Mouse (Mus musculus): ENCODE measurements around the gene Cox6a1.

DNA sequence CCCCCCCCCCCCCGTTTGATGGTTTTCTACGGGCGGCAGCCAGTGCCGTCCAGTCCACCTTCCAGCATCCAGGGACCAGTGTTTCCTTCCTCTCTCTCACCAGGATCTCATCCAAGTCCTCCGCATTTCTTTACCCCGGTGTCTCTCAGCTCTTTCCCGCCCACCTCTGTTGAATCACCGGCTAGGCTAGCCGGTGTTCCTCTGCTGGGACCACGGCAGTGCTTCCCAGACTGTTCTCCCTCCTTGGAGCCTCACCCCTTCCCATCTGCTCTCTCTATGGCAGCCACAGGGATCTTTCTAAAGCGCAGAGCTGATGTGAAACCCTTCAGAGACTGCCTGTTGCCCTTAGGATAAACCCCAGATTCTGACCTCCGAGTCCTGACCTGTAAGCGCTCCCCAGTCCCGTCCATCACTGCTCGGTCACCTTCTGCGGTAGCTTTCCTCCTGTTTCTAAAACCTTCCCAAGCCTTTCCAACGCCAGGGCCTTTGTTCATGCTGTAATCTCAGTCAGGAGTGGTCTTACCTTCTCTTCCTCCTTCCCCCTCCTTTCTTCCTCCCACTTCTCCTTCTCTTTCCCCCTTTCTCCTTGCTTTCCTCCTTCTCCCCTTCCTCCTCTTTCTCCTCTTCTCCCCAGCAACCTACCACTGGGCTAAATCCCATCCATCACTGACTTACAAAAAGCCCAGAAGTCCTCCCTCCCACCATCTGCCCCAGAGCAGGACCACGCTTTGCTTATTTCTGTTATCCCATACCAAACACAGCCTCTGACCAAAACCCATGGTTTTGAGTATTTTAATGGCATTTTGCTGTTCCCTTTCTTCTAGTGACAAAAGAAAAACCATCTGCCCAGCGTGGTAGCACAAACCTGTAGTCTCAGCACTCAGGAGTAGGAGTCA lies 14.3 kb upstream of the Cox6a1 start:
- TF ChIP-seq CTCF (IDR thresholded peaks at IDR 0.05; ENCODE audit: low read depth, low read length) (no peak), POLR2AphosphoS5 (IDR thresholded peaks at IDR 0.05; ENCODE audit: insufficient replicate concordance, low read depth, low read length) (no peak), TAL1 (conservative IDR thresholded peaks at IDR 0.05; ENCODE audit: low read depth, low read length) (no peak)
